Mouse (Mus musculus): ENCODE data around the gene Hpcal1.
A peak's percentile ranks its signal among the peaks of the same experiment; 100 is the strongest.

The Hpcal1 gene

DNA sequence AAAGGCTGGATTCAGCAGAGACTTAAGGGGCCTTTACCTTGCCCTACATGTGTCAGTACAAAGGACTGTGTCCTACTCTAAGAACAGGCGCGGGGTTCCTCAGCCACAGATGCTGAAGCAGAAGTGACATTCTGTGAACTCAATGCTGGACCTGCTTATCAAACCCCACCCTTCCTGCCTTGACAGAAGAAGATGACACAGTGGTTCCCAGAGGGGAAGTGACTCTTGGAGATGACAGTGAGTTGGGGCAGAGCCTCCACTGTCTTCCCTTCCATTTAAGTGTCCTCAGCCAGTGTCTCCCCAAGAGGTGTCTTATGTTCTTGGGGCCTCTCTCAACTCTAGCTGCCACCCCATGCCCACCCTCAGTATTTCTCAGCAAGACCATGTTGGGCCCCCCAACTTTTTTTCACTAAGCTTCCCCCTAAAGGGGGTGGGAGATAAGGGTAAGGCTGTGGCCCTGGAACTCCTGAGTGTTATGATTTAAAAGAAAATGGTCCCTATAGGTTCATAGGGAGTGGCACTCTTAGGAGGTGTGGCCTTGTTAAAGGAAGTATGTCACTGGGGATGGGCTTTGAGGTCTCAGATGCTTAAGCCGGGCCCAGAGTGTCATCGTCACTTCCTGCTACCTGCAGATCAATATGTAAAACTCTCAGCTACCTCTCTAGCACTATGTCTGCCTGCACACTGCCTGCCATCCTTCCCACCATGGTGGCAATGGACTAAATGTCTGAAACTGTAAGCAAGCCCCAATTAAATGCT lies 25.2 kb downstream of the Hpcal1 start:
- DNase-seq, result no peak

DNA sequence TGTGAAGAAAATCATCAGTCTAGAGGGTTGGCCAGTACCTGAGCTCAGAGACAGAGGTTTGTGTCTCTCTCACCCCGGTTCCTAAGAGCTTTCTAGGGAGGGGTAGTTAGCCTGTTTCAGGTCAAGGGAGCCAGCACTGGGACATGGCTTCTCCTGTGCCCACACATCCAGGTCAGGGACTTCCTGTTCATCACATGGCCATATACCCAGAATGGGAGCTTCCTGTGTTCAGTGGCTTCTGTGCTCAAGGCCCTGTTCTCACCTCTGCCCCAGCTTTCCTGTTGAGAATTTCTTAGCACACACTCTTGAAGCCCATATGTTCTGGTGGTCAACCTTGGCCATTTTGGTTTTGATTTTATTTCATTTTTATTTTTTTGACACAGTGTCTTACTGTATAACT lies 26.6 kb downstream of the Hpcal1 start:
- no peak for DNase-seq

DNA sequence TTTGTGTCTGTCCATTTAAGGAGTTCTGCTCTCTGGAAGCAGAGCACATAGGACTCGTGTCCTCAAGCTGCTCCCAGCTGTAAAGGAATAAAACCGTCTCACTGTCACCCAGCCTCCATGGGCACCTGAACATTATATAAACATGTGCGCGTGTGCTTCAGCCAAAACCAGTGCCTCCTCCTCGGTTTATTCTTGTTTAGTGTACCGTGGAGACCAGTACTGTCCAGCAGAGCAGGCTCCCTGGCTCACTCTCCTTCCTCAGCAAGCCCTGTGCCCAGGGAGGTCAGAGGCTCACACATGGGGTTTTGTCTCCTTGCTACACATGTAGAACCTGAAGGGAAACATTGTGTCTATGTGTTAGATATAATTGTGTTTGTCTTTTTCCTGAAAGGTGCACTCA lies 27.5 kb downstream of the Hpcal1 start:
- no peak for DNase-seq

DNA sequence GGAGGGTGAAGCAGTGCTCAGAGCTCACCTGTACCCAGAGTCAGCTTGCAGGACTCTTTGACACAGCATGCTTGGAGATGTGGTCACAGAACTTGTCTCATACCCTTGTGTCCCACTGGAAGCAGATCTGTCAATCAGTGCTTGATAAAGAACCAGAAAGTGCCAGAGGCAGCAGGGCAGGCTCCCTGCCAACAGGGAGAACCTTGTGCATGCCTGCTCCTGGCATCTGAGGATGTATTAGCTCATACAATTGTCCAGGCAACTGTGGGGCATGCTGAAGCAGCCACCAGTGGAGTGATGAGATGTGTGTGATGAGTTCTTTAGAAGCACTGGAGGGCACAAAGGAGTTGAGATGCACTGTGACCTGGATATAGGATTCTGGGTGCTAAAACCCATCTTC lies 30.4 kb downstream of the Hpcal1 start:
- no peak for DNase-seq

DNA sequence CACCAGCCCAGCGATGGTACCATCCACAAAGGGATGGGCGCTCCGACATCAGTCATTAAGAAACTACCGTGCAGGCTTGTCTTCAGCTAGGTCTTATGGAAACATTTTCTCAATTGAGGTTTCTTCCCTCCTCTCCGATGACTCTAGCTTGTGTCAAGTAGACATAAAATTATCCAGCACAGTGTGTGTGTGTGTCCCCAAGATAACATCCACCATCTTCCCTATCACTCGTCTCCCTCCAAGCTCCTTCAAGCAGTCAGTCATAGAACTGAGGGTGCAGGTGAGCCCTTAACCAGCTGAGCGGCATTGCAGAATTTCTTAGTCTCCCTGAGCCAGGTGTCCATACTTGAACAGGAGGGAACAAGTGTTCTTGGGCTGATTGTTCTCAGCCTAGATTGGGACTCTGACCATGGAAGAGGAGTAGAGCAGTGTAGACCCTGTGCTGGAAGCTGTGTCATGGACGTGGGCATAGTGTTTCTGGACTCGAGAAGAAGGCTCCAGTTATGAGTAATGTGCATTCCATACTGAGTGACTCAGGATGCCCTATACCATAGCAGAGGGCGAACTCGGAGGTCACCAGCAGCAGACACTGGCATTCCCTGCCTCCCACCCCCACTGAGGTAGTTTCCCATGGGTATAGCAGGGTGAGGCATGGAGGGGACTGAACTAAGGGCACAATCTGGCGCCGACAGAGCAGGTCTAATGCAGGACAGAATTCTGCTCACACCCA lies 32.0 kb downstream of the Hpcal1 start:
- DNase-seq, result no peak

DNA sequence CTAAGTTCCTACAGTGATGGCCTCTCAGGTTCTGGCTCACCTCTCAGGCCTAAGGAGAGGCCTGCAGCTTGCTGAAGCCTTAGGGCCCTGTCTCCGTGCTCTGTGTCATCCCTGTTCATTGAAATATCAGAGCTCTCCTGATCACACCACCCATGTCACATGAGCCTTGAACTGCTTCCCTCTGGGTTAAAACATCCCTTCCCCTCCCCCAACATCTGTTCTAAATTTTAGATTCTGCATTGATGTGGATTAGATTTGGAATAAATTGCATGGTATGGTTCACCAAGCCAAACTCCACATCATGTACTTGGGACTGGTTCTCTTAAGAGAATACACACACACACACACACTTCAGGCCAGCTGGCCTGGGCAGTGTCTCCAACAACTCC lies 32.5 kb downstream of the Hpcal1 start:
- DNase-seq, result no peak

DNA sequence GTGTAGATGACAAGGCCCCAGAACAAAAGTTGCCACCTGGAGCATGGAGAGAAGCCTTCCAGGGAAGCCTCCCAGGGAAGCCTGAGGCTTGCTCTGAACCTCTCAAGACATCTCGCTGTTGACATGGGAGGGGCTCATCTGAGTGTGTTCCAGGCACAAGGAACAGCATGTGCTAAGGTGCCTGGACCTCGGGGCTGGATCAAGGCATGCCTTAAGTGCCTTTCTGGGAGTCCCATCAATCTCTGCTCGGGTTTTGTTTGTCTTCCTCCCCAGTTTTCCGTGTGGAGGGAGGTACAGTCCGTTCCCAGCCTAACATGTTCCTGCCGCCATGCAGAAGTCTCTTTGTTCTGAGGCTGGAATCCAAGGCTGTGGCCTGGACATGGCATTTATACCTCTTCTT lies 33.3 kb downstream of the Hpcal1 start:
- DNase-seq, result no peak

DNA sequence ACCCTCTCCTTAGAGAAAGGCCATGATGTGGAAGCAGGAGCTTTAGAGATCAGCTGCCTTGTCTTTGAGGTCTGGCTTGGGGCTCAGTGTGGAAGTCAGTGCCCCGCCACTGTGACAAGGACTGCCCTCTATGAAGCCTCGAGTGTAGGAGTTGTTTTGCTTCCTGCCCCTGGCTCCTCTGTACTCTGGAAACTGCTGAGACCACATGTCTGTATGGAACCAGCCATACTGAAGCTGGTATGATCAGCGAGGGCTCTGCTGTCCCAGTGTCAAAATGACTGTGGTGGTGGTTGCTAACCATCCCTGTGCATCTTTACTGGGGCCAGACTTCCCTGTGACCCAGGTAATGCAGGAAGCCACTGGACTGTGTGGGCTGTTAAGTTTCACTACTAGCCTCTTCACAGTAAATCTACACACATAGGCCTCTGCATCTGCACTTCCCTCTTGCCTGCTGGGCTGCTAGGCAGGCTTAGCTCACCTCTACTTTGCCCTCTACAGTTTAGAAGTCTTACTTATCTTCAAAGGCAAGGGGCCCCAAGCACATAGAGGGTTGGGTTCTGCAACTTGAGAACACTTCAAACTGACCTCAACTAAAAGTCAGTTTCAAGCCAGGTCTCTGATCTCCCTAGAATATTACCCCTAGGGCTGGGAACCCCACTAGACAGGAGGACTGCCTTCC lies 33.9 kb downstream of the Hpcal1 start:
- no peak for DNase-seq

DNA sequence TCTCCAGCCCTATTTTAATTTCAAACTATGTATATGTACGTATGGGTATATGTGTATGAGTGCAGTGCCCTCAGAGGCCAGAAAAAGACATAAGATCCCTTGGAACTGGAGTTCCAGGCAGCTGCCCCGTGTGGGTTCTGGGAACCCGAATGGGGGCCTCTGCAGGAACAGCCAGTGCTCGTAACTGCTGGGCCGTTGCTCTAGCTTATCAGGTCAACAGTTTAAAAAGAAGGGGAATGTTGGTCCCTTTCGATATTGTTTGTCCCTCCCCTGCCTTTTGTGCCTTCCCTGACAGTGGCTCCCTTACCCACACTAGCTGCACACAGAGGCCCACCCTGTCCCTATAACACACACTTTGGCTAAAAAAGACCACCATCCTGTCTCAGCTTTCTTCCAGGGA lies 34.9 kb downstream of the Hpcal1 start:
- no peak for DNase-seq

DNA sequence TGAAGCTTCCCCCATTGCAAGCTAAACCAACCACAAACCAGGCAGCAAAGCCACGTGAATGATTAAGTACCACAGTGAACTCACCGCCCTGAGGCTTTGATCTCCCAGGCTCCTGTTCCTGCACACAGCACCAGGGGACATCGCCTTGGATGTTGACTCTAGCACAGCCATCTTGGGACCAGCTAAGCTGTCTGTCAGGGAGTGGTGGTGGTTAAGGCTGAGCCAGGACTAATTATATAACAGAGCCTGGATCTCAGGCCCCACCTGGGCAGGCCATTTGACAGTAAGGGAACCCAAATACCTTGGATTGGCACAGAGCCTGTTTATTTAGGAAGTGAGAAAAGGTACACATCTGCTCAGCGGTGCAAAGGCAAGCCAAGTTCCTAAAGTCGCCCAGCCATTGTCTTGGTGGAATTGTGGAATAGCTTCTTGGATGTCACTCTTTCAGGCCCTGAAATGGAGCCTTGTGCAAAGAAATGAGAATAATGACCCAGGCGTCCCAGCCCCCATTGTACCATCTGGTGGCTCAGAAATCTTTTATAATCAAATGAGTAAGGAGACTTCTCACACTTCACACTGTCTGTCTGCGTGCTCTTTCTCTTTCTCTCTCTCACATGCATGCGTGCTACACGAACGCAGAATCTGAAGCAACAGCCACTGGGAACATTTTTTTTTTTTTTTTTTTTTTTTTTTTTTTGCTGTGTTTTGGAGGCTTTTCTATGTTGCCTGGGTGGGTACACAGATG lies 36.1 kb downstream of the Hpcal1 start:
- DNase-seq, result peak in 1 of 2 experiments; percentile 35

DNA sequence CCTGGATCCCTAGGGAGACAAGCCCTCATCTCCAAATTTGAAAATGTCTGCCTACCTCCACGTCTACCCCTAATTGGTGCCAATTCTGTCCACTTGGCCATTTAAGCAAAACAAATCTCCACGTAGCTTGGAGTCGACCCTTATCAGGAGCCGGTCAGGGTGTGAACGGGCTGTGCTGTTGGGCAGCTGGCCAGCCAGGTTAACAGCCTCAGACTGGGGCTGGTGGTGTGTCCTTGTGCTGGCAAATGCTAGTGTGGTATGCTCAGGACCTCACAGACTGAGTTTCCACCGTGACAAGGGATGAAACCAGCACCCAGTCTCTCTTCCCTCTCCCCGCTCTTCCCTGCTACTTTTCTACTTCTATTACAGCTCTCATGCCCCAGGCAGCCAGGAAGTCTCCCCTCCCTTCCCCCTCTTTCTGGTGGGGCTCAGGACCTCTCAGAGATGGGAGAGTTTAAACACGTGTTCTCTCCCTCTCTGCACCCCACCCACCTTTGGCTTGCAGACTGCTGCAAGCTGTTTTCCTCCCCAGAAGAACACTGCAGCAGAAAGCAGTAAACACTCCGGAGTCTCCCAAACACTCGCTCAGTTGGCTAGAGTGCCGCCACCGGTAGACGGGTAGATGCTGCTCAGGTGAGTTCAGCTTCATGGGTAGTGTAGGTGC lies 37.2 kb downstream of the Hpcal1 start:
- peak; percentile 55 to 63 for DNase-seq

DNA sequence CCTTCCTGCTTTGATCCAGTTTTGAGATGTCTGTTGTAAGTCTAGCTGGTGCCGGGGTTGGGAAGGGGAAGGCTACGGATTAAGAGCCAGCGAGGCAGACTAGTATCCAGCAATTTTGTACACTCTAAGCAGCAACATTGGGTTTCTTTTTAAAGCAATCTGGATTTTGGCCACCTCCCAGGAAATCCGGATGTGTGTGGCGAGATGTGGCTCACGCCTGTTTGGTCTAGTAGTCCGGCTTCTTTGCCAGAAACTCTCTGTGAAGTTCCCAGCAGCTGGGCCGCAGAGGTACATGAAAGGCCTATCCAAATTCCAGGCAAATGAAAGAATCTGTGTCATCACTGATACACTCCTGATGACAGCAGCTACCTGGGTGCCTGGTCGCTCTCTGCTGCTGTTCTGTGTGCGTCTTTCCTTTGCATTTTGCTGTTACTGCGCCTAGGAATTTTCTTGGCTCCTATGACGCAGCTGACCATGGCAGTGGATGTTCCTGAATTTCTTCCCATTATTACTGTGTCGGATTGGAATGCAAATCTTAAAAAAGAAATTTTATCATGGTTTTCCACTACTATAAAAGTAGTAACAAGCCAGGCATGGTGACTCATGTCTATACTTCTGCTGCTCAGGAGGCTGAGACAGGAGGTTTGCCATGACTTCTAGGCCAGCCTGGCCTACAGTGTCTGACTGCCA lies 38.7 kb downstream of the Hpcal1 start:
- no peak for DNase-seq

DNA sequence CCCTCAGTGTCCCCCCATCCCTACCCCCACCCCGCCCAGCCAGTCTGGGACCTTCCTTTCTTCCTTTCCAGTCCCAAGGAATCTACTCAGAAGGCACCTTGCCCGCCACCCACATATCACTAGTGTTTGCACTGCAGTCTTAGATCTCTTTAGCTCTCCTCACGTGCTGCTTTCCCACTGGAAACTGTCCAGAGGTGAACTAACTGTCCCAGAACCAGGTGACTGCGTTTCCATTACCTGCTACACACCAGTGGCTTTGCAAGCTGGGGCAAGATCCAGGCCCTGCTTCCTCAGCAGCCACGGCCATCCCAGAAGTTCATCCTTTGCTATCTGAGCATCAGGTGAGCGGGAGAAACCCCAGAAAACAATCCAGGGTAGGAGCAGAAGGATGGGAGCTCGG lies 41.4 kb downstream of the Hpcal1 start:
- no peak for DNase-seq

DNA sequence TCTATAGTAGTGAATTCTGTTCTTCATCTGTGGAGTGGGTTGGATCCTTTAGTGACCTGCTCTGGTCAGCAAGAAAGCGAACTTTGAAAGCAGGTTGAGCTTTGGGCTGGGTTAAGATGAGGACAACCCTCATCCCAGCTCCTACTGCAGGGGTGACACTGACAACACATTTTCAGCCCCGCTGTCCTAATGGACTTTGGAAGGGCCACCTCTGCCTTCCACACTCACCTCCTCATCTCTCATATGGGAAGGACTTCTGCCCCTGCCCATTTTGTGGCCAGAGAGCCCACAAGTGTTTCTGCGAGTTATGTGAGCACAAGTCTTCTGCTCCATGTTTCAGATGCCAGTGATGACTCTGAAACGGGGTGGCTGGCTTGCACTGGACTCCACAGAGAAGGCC lies 41.9 kb downstream of the Hpcal1 start:
- DNase-seq, result no peak

DNA sequence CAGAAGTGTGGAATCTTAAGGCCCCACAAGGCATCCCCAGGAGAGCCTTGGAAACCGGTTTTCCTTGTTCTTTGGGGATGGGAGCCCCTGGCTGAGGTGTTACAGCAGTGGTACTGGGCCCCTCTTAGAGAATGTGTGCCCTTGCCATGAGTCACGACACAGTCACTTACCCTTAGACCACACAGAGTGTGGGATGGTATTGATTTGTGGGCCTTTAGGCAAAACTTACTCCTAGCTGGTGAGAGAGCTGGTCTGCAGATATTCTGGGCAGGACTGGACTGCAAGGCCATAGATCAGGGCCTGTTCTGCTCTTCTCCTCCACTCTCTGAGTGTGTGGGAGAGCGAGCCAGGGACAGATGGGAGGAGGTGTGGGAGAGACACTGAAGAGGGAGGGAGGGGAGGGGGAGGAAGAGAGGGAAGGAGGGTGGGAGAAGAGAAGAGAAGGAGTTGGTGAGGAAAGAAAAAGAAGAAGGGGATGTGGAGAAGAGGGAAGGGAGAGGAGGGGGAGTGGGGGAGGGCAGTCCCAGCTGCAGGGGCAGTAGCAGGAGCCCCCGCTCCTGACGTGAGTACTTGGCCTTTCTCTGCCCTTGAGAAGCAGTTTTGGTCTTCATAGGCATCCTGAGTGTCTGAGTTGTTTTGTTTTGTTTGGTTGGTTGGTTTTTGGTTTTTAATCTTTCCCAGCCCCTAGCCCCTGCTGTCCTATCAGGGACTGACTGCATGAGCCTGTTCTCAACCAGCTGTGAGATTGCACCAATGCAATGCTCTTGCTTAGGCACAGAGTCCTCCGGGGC lies 42.7 kb downstream of the Hpcal1 start:
- DNase-seq, result peak; percentile 30 to 55

DNA sequence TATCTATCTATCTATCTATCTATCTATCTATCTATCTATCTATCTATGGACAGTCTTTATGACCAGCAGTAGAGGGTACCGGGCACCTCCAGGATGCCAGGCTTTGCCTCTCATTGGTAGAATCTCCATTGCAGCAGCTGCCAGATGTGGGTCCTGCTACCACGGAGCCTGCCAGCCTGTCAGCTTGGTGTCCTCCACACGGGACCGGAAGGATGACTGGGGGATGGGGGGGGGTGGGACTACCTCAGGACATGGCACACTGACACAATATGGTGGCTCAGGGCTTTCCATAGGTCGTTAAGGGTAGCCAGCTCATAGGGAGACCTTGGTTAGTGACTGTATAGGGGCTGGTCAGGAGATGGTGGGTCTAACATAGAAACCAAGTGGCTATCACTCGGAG lies 45.7 kb downstream of the Hpcal1 start:
- no peak for DNase-seq

DNA sequence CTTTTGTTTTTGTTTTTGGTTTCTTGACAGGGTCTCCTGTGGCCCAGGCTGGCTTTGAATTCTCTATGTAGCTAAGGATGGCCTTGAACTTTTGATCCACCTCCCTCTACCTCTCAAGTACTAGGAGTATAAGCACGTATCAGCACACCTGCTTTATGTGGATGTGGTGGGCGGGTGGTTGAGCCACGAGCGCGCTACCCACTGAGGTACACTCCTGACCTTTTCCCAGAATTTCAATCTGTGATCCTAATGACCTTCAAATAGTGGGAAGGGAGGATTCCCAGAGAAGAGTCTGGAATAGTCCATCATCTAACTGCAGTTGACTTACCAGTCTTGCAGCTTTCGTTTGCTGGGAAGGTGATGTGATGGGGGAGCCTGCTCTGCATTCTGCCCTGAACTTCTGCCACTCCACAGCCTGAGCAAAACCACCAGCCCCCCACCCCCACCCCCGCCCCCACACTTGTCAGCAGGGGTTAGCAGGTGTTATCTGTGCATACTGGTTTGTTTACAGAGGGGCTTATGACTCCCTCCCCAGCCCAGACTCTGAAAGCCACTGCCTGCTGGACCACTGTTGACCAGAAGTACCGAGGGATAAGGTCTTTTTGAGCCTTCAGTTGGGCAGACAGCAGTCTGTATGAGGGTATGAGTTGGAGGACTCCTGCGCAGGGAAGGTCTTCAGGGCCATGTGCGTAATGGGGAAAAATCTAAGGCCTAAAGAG lies 46.4 kb downstream of the Hpcal1 start:
- no peak for DNase-seq

DNA sequence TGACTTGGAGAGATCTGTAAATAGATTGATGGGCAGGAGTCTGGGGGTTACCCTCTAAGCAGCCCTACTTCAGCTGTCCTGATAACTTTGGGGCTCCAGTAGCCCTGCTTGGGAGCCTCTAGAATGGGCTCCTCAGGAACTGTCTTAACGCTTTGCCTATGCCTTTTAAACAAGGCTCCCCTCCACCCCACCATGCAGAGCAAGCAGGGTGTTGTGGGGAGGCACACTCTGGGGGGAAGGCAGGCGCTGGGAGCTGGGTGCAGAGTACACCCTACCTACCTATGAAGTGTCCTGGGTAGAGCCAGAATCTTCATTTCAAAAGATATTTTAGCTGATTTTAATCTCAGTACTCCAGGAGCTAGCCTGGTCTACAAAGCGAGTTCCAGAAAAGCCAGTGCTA lies 47.2 kb downstream of the Hpcal1 start:
- DNase-seq, result no peak

DNA sequence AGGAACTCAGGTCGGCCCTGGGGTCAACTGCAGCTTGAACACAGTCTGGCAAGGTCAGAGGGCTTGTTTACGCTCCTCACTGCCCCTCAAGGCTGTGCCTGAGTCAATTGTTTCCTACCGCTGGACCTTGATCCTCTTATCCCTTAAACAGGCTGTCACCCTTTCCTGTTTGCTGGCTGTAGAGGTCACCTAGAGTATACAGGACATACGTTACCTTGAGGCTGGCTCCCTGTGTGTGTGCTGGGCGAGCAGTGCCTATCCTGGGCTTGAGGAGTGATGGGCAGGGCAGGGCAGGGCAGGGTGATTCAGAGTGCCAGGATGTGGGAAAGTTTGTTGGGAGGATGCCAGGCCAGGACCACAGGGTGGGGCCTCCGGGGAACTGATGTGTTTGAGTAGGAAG lies 47.8 kb downstream of the Hpcal1 start:
- peak; percentile 38 to 54 for DNase-seq

DNA sequence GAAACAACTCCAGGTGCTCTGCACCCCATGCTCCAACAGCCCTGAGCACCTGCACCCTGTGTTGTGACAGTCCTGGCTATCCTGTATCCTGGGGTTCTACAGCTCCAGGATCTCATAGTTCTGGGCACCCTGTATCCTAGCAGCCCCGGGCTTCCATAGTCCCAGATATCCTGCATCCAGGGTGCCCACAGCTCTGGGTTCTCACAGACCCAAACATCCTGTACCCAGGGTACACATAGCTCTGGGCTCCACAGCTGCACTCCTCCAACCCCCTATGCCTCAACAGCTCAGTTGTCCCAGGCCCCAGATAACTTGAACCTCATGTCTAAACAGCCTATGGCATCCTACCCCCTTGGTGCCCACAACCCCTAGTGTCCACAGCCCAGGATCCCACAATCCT lies 49.6 kb downstream of the Hpcal1 start:
- DNase-seq, result no peak

Data from kidney, postnatal 4 days (tissue).